Mouse (Mus musculus) erythroblast, embryonic 14.5 days (primary cell): ENCODE measurements around the gene Slc25a22.

Experiments used
- GATA1 ChIP-seq: IDR thresholded peaks from 2 replicates; pipeline ENCODE4 v1.6.1; 2012; ENCODE audit warnings: low read length, inconsistent platforms, mixed read lengths
- TAL1 ChIP-seq: IDR thresholded peaks from 3 replicates; pipeline ENCODE4 v1.6.1; 2012; ENCODE audit warnings: low read length, inconsistent platforms, mixed read lengths

DNA sequence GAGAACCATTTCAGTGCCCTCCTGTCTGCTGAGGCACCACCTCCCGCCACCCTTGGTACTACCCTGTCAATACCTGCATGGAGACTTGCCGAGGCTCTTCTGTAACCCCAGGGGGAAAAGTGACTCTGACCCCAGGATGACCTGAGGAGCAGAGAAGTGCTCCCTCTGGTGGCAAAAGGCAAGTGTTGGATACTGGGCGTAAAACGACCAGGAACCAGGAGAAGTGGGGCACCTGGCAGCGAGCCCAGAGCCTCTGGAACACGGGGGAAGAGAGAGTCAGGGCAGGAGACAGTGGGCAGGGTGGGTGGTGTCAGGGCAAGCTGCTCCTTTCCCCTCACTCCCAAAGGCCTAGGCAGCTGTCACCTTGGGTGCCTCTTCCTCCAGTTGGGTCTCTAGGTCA lies 2.9 kb upstream of the Slc25a22 start:
- TF ChIP-seq GATA1 (no peak), TAL1 (no peak)
